Mouse (Mus musculus) midbrain, embryonic 14.5 days (tissue): ENCODE data around the gene Ror2. TPM values are rescaled to one million over a fixed set of nuclear protein-coding genes. Genes with fewer than 3 reads are reported as not detected.
A peak's percentile ranks its signal among the peaks of the same experiment; 100 is the strongest.

Source experiments
- ATAC-seq: fragments of 200-750 bp; cut with Nextera tagmentation; 2 replicates; pipeline ENCODE4 v1.8.0; 2017; ENCODE audit warnings: moderate number of reproducible peaks, moderate library complexity; ENCODE audit not compliant: low FRiP score, low TSS enrichment
- DNase-seq: peaks from one replicate; pipeline ENCODE4 v3.0.0-alpha.2; 2015
- H3K27ac ChIP-seq: fragments of 300-500 bp; sonication (generic); replicated peaks from 2 replicates; pipeline ENCODE4 v1.5.1; 2014; ENCODE audit warnings: mild to moderate bottlenecking, low read depth, low read length, moderate library complexity
- H3K27me3 ChIP-seq: fragments of 300-500 bp; sonication (generic); 2 replicates; pipeline ENCODE4 v1.6.1; 2014; ENCODE audit warnings: low read length, control low read depth, mixed read lengths; ENCODE audit not compliant: control insufficient read depth, insufficient read depth
- H3K36me3 ChIP-seq: fragments of 300-500 bp; sonication (generic); 2 replicates; pipeline ENCODE4 v1.6.1; 2014; ENCODE audit warnings: low read length, control low read depth; ENCODE audit not compliant: control insufficient read depth, insufficient read depth
- H3K4me1 ChIP-seq: fragments of 300-500 bp; sonication (generic); 2 replicates; pipeline ENCODE4 v1.6.1; 2014; ENCODE audit warnings: mild to moderate bottlenecking, antibody characterized with exemption, low read length, control low read depth; ENCODE audit not compliant: control insufficient read depth, insufficient read depth
- H3K4me2 ChIP-seq: fragments of 300-500 bp; sonication (generic); 2 replicates; pipeline ENCODE4 v1.6.1; 2014; ENCODE audit warnings: mild to moderate bottlenecking, low read length, moderate library complexity
- H3K4me3 ChIP-seq: fragments of 300-500 bp; sonication (generic); replicated peaks from 2 replicates; pipeline ENCODE4 v1.5.1; 2014; ENCODE audit warnings: low read depth, low read length
- H3K9ac ChIP-seq: fragments of 300-500 bp; sonication (generic); replicated peaks from 2 replicates; pipeline ENCODE4 v1.6.1; 2014; ENCODE audit warnings: mild to moderate bottlenecking, low read length, moderate library complexity
- H3K9me3 ChIP-seq: fragments of 300-500 bp; sonication (generic); 2 replicates; pipeline ENCODE4 v1.6.1; 2016; ENCODE audit warnings: low read length, control low read depth, mixed read lengths; ENCODE audit not compliant: control insufficient read depth
- WGBS: fragments of 180-500 bp; shearing (Covaris S2); extraction: QIAGEN DNeasy Blood & Tissue Kit; methylation state at CpG from one replicate; pipeline ENCODE4 v1.1.7; 2014; 5-methylcytosine and 5-hydroxymethylcytosine counted together
- polyA plus RNA-seq: library from polyadenylated mRNA; unstranded; fragments of >200 nt; fragmentation: Nextera tagmentation; extraction: Ambion mirVana; gene quantifications from 2 replicates; pipeline ENCODE4 v1.2.1, GENCODE M21; 2014

The Ror2 gene
- polyA plus RNA-seq, 1 experiment from 2014 or later: 3.2 TPM

- ATAC-seq (peak; percentile 85), DNase-seq (peak; percentile 99)
- Histone ChIP-seq H3K9me3 (no peaks in the 10 kb centered on the region), H3K4me3 (no peak overlapping the region; the same call in 1 of the 2 replicates), H3K36me3 (no peaks in the 10 kb centered on the region), H3K9ac (0 out of 2 replicates have a peak overlapping the region, but pooled peaks have one; percentile 34), H3K4me2 (peak overlapping the region; percentile 50), H3K27ac (no peak overlapping the region), H3K27me3 (no peaks in the 10 kb centered on the region), H3K4me1 (no peaks in the 10 kb centered on the region)
- WGBS: 19% methylated on average over 17 of the region's 17 CpGs
These were observed 176.2 kb downstream of the Ror2 start for GRCm38 (mm10) chr13:53109560-53110248.

GRCm38 (mm10) chr13:53106676-53107075, 179.2 kb downstream of the Ror2 start:
- no peak overlapping the region for H3K9ac ChIP-seq
- no peaks in the 10 kb centered on the region for H3K27me3 ChIP-seq
- DNase-seq (no peak), ATAC-seq (no peak)
- H3K4me3 ChIP-seq: no peak overlapping the region
- H3K27ac ChIP-seq: no peak overlapping the region
- no peaks in the 10 kb centered on the region for H3K4me1 ChIP-seq
- 87% methylated on average over 13 of the region's 13 CpGs for WGBS
- no peaks in the 10 kb centered on the region for H3K9me3 ChIP-seq
- no peak overlapping the region for H3K4me2 ChIP-seq
- no peaks in the 10 kb centered on the region for H3K36me3 ChIP-seq

- no peaks in the 10 kb centered on the region; the same call in 1 of the 2 replicates for H3K27me3 ChIP-seq
- H3K9me3 ChIP-seq: no peaks in the 10 kb centered on the region
- H3K4me3 ChIP-seq: no peak overlapping the region
- H3K36me3 ChIP-seq: no peaks in the 10 kb centered on the region
- ATAC-seq: peak; percentile 27; the same call in 1 of the 2 replicates
- no peak overlapping the region for H3K9ac ChIP-seq
- H3K4me1 ChIP-seq: peaks cover 7% of the 10 kb centered on the region; the same call in 1 of the 2 replicates
- 0 out of 2 replicates have a peak overlapping the region, but pooled peaks have one; percentile 13 for H3K27ac ChIP-seq
- peak; percentile 80 for DNase-seq
- no peak overlapping the region; the same call in 1 of the 2 replicates for H3K4me2 ChIP-seq
- 21% methylated on average over 17 of the region's 17 CpGs for WGBS
These were observed 185.9 kb downstream of the Ror2 start for GRCm38 (mm10) chr13:53099771-53100682.

GRCm38 (mm10) chr13:53096615-53097014, 189.3 kb downstream of the Ror2 start:
- Histone ChIP-seq H3K36me3 (no peaks in the 10 kb centered on the region), H3K9ac (no peak overlapping the region), H3K27me3 (no peaks in the 10 kb centered on the region; the same call in 1 of the 2 replicates), H3K27ac (no peak overlapping the region), H3K4me3 (no peak overlapping the region), H3K4me2 (no peak overlapping the region), H3K9me3 (no peaks in the 10 kb centered on the region), H3K4me1 (peaks cover 7% of the 10 kb centered on the region; the same call in 1 of the 2 replicates)
- 21% methylated on average over 8 of the region's 8 CpGs for WGBS
- DNase-seq: peak; percentile 85
- no peak for ATAC-seq

GRCm38 (mm10) chr13:53095222-53095621, 190.7 kb downstream of the Ror2 start:
- Histone ChIP-seq H3K9me3 (no peaks in the 10 kb centered on the region), H3K27ac (no peak overlapping the region), H3K36me3 (no peaks in the 10 kb centered on the region), H3K4me2 (no peak overlapping the region), H3K4me3 (no peak overlapping the region), H3K9ac (no peak overlapping the region), H3K27me3 (no peaks in the 10 kb centered on the region; the same call in 1 of the 2 replicates), H3K4me1 (peaks cover 7% of the 10 kb centered on the region; the same call in 1 of the 2 replicates)
- ATAC-seq (no peak), DNase-seq (no peak)
- 81% methylated on average over 17 of the region's 17 CpGs for WGBS

- 94% methylated on average over 8 of the region's 8 CpGs for WGBS
- Histone ChIP-seq H3K36me3 (no peaks in the 10 kb centered on the region), H3K9me3 (no peaks in the 10 kb centered on the region), H3K9ac (no peak overlapping the region), H3K27me3 (no peaks in the 10 kb centered on the region; the same call in 1 of the 2 replicates), H3K4me2 (no peak overlapping the region), H3K27ac (no peak overlapping the region), H3K4me3 (no peak overlapping the region), H3K4me1 (peaks cover 1% of the 10 kb centered on the region; the same call in 1 of the 2 replicates)
- DNase-seq (no peak), ATAC-seq (no peak)
These were observed 191.3 kb downstream of the Ror2 start for GRCm38 (mm10) chr13:53094658-53095057.

- WGBS: 63% methylated on average over 4 of the region's 4 CpGs
- Histone ChIP-seq H3K27me3 (no peaks in the 10 kb centered on the region; the same call in 1 of the 2 replicates), H3K27ac (no peak overlapping the region), H3K9ac (no peak overlapping the region), H3K36me3 (no peaks in the 10 kb centered on the region), H3K4me3 (no peak overlapping the region), H3K9me3 (no peaks in the 10 kb centered on the region), H3K4me1 (no peaks in the 10 kb centered on the region), H3K4me2 (no peak overlapping the region)
- no peak for ATAC-seq
- no peak for DNase-seq
These were observed 192.5 kb downstream of the Ror2 start for GRCm38 (mm10) chr13:53093407-53093806.

- H3K9ac ChIP-seq: no peak overlapping the region
- no peaks in the 10 kb centered on the region for H3K36me3 ChIP-seq
- no peak overlapping the region for H3K4me3 ChIP-seq
- H3K27ac ChIP-seq: no peak overlapping the region
- H3K9me3 ChIP-seq: no peaks in the 10 kb centered on the region
- no peak for ATAC-seq
- H3K4me2 ChIP-seq: no peak overlapping the region
- H3K4me1 ChIP-seq: no peaks in the 10 kb centered on the region
- H3K27me3 ChIP-seq: no peaks in the 10 kb centered on the region
- no peak for DNase-seq
- WGBS: 83% methylated on average over 23 of the region's 23 CpGs
These were observed 199.2 kb downstream of the Ror2 start for GRCm38 (mm10) chr13:53086552-53087282.
